Mouse (Mus musculus) liver, embryonic 11.5 days (tissue): ENCODE measurements at regions not wholly inside any gene's neighbourhood (a gene's known extent, or its start where the extent isn't known, plus 50 kb on each side); places are given as distances from the start of the nearest gene placed in this dataset.
"Not testable (repeated sequence)": the region's sequence is repeated elsewhere in the genome, so short reads cannot be mapped to it uniquely, and the experiment has no call there.

Experiments used
- ATAC-seq: fragments of 200-750 bp; cut with Nextera tagmentation; replicated peaks from 2 replicates; pipeline ENCODE4 v1.8.0; 2017; ENCODE audit warnings: moderate number of reproducible peaks, mild to moderate bottlenecking, moderate TSS enrichment, moderate library complexity; ENCODE audit not compliant: low FRiP score
- DNase-seq: peaks from one replicate; pipeline ENCODE4 v3.0.0-alpha.2; 2017; ENCODE audit warnings: low spot score
- H3K27ac ChIP-seq: fragments of 300-500 bp; sonication (generic); 2 replicates; pipeline ENCODE4 v1.5.1; 2014; ENCODE audit warnings: mild to moderate bottlenecking, low read depth, low read length, control low read depth
- H3K27me3 ChIP-seq: fragments of 300-500 bp; sonication (generic); replicated peaks from 2 replicates; pipeline ENCODE4 v1.6.1; 2014; ENCODE audit warnings: low read length, mixed read lengths; ENCODE audit not compliant: control insufficient read depth, insufficient read depth
- H3K36me3 ChIP-seq: fragments of 300-500 bp; sonication (generic); 2 replicates; pipeline ENCODE4 v1.6.1; 2014; ENCODE audit warnings: mild to moderate bottlenecking, low read length, moderate library complexity, mixed read lengths; ENCODE audit not compliant: control insufficient read depth, insufficient read depth
- H3K4me1 ChIP-seq: fragments of 300-500 bp; sonication (generic); replicated peaks from 2 replicates; pipeline ENCODE4 v1.6.1; 2014; ENCODE audit warnings: low read length, mixed read lengths; ENCODE audit not compliant: control insufficient read depth, insufficient read depth
- H3K4me2 ChIP-seq: fragments of 300-500 bp; sonication (generic); 2 replicates; pipeline ENCODE4 v1.6.1; 2014; ENCODE audit warnings: mild to moderate bottlenecking, control low read depth, moderate library complexity
- H3K4me3 ChIP-seq: fragments of 300-500 bp; sonication (generic); 2 replicates; pipeline ENCODE4 v1.5.1; 2014; ENCODE audit warnings: low read depth, low read length, control low read depth
- H3K9ac ChIP-seq: fragments of 300-500 bp; sonication (generic); 2 replicates; pipeline ENCODE4 v1.6.1; 2014; ENCODE audit warnings: low read depth, low read length, control low read depth
- H3K9me3 ChIP-seq: fragments of 300-500 bp; sonication (generic); 2 replicates; pipeline ENCODE4 v1.6.1; 2016; ENCODE audit warnings: low read length, inconsistent platforms, mixed read lengths; ENCODE audit not compliant: control insufficient read depth
- WGBS: fragments of 180-500 bp; shearing (Covaris S2); extraction: QIAGEN DNeasy Blood & Tissue Kit; methylation state at CpG from one replicate; pipeline ENCODE4 v1.1.7; 2014; 5-methylcytosine and 5-hydroxymethylcytosine counted together

- WGBS: 82% methylated on average over 6 of the region's 6 CpGs
- Histone ChIP-seq H3K4me1 (no peaks in the 10 kb centered on the region), H3K27me3 (no peaks in the 10 kb centered on the region), H3K4me3 (no peak overlapping the region), H3K9me3 (no peaks in the 10 kb centered on the region), H3K4me2 (no peak overlapping the region), H3K36me3 (no peaks in the 10 kb centered on the region), H3K27ac (no peak overlapping the region), H3K9ac (no peak overlapping the region)
- ATAC-seq (no peak), DNase-seq (no peak)
These were observed 414.3 kb downstream of the Gtdc1 start for GRCm38 (mm10) chr2:44513080-44513724.

GRCm38 (mm10) chr2:44512334-44512733 lies 415.1 kb downstream of the Gtdc1 start:
- Histone ChIP-seq H3K9me3 (no peaks in the 10 kb centered on the region), H3K9ac (no peak overlapping the region), H3K4me1 (no peaks in the 10 kb centered on the region), H3K27me3 (no peaks in the 10 kb centered on the region), H3K27ac (no peak overlapping the region), H3K4me3 (no peak overlapping the region), H3K36me3 (no peaks in the 10 kb centered on the region), H3K4me2 (no peak overlapping the region)
- DNase-seq (no peak), ATAC-seq (no peak)
- 72% methylated on average over 8 of the region's 8 CpGs for WGBS

GRCm38 (mm10) chr2:44509101-44509500 lies 418.4 kb downstream of the Gtdc1 start:
- Histone ChIP-seq H3K4me1 (no peaks in the 10 kb centered on the region), H3K4me3 (no peak overlapping the region), H3K9me3 (no peaks in the 10 kb centered on the region), H3K9ac (no peak overlapping the region), H3K36me3 (no peaks in the 10 kb centered on the region), H3K27me3 (no peaks in the 10 kb centered on the region), H3K4me2 (no peak overlapping the region), H3K27ac (no peak overlapping the region)
- DNase-seq (no peak), ATAC-seq (no peak)
- WGBS: 90% methylated on average over 4 of the region's 4 CpGs

GRCm38 (mm10) chr2:44504273-44504672 lies 423.2 kb downstream of the Gtdc1 start:
- Histone ChIP-seq H3K27me3 (no peaks in the 10 kb centered on the region), H3K9me3 (no peaks in the 10 kb centered on the region), H3K4me2 (no peak overlapping the region), H3K4me3 (no peak overlapping the region), H3K4me1 (no peaks in the 10 kb centered on the region), H3K36me3 (no peaks in the 10 kb centered on the region), H3K27ac (no peak overlapping the region), H3K9ac (no peak overlapping the region)
- WGBS: 47% methylated on average over 6 of the region's 6 CpGs
- DNase-seq (no peak), ATAC-seq (0 out of 2 replicates have a peak, but pooled peaks have one; percentile 20)

GRCm38 (mm10) chr2:44490806-44491205 lies 436.7 kb downstream of the Gtdc1 start:
- H3K9me3 ChIP-seq, H3K4me1 ChIP-seq, H3K27ac ChIP-seq, DNase-seq, H3K4me3 ChIP-seq, H3K36me3 ChIP-seq, H3K9ac ChIP-seq, ATAC-seq, H3K27me3 ChIP-seq, H3K4me2 ChIP-seq: not testable (repeated sequence)
- 89% methylated on average over 1 of the region's 1 CpGs for WGBS

- ATAC-seq (no peak), DNase-seq (no peak)
- no peaks in the 10 kb centered on the region for H3K4me1 ChIP-seq
- H3K4me3 ChIP-seq: no peak overlapping the region
- WGBS: 95% methylated on average over 4 of the region's 4 CpGs
- H3K27ac ChIP-seq: no peak overlapping the region
- no peaks in the 10 kb centered on the region for H3K9me3 ChIP-seq
- no peak overlapping the region for H3K4me2 ChIP-seq
- H3K9ac ChIP-seq: no peak overlapping the region
- no peaks in the 10 kb centered on the region for H3K27me3 ChIP-seq
- no peaks in the 10 kb centered on the region for H3K36me3 ChIP-seq
These were observed 437.2 kb downstream of the Gtdc1 start for GRCm38 (mm10) chr2:44490230-44490629.

GRCm38 (mm10) chr2:44485880-44486279 lies 441.6 kb downstream of the Gtdc1 start:
- 71% methylated on average over 14 of the region's 14 CpGs for WGBS
- Histone ChIP-seq H3K27ac (no peak overlapping the region), H3K4me1 (no peaks in the 10 kb centered on the region), H3K27me3 (no peaks in the 10 kb centered on the region), H3K4me2 (no peak overlapping the region), H3K9me3 (no peaks in the 10 kb centered on the region), H3K9ac (no peak overlapping the region), H3K4me3 (no peak overlapping the region), H3K36me3 (no peaks in the 10 kb centered on the region)
- DNase-seq (no peak), ATAC-seq (no peak)

- DNase-seq (no peak), ATAC-seq (no peak)
- H3K27me3 ChIP-seq: no peaks in the 10 kb centered on the region
These were observed 447.7 kb downstream of the Gtdc1 start for GRCm38 (mm10) chr2:44479746-44480145.

GRCm38 (mm10) chr2:44475456-44475855 lies 452.0 kb downstream of the Gtdc1 start:
- DNase-seq (no peak), ATAC-seq (no peak)
- no peaks in the 10 kb centered on the region for H3K4me1 ChIP-seq
- H3K4me2 ChIP-seq: no peak overlapping the region
- no peak overlapping the region for H3K9ac ChIP-seq
- H3K27me3 ChIP-seq: no peaks in the 10 kb centered on the region
- 67% methylated on average over 1 of the region's 1 CpGs for WGBS
- H3K4me3 ChIP-seq: no peak overlapping the region
- H3K9me3 ChIP-seq: no peaks in the 10 kb centered on the region; the same call in 1 of the 2 replicates
- H3K27ac ChIP-seq: no peak overlapping the region
- no peaks in the 10 kb centered on the region for H3K36me3 ChIP-seq

More at GRCm38 (mm10) chr2:44479746-44480145, 447.7 kb downstream of the Gtdc1 start:
- H3K9ac ChIP-seq: no peak overlapping the region
- WGBS: 93% methylated on average over 5 of the region's 5 CpGs
- no peak overlapping the region for H3K4me2 ChIP-seq
- H3K36me3 ChIP-seq: no peaks in the 10 kb centered on the region
- H3K27ac ChIP-seq: no peak overlapping the region
- H3K9me3 ChIP-seq: no peaks in the 10 kb centered on the region; the same call in 1 of the 2 replicates
- H3K4me3 ChIP-seq: no peak overlapping the region
- no peaks in the 10 kb centered on the region for H3K4me1 ChIP-seq
